Mouse (Mus musculus) MEL (cell line): ENCODE measurements around the gene Selenoo.

ENCODE experiments used
- CTCF ChIP-seq, 3 experiments: IDR thresholded peaks in 2 of 3; conservative IDR thresholded peaks in 1 of 3; 2 replicates each; pipeline ENCODE4 v1.5.1; 2011 to 2012; ENCODE audit warnings: low read length in 3 of 3, low read depth in 2 of 3, mild to moderate bottlenecking in 2 of 3, improper control_type of control experiment in 1 of 3, inconsistent platforms in 1 of 3, mixed read lengths in 1 of 3, moderate library complexity in 1 of 3; ENCODE audit not compliant: control insufficient read depth in 1 of 3, insufficient read depth in 1 of 3, poor library complexity in 1 of 3, severe bottlenecking in 1 of 3
- EP300 ChIP-seq, 2 experiments: IDR thresholded peaks; 2 replicates each; pipeline ENCODE4 v1.6.1; 2011; ENCODE audit warnings: improper control_type of control experiment in 2 of 2, low read length in 2 of 2, low read depth in 1 of 2, mild to moderate bottlenecking in 1 of 2
- HCFC1 ChIP-seq: IDR thresholded peaks from 2 replicates; pipeline ENCODE4 v1.6.1; 2012; ENCODE audit warnings: low read depth, mild to moderate bottlenecking, inconsistent platforms, low read length, improper control_type of control experiment, moderate library complexity
- POLR2A ChIP-seq, 2 experiments: IDR thresholded peaks; 2 replicates each; pipeline ENCODE4 v1.6.1; 2011 to 2012; ENCODE audit warnings: low read length in 2 of 2, mild to moderate bottlenecking in 2 of 2, control low read depth in 1 of 2, improper control_type of control experiment in 1 of 2, low read depth in 1 of 2, moderate library complexity in 1 of 2; ENCODE audit not compliant: control insufficient read depth in 1 of 2, insufficient read depth in 1 of 2, poor library complexity in 1 of 2
- ZC3H11A ChIP-seq: IDR thresholded peaks from 2 replicates; pipeline ENCODE4 v1.6.1; 2012; ENCODE audit warnings: low read depth, mild to moderate bottlenecking, inconsistent platforms, low read length, improper control_type of control experiment

GRCm38 (mm10) chr15:89136461-89137155 is 47.7 kb downstream of the Selenoo start:
- TF ChIP-seq EP300 (IDR thresholded peaks at IDR 0.05; ENCODE audit: low read depth in 1 of 2, low read length in 2 of 2) (no peak), CTCF (IDR thresholded peaks at IDR 0.05 in 2 of 3, conservative IDR thresholded peaks at IDR 0.05 in 1 of 3; ENCODE audit: control insufficient read depth in 1 of 3, insufficient read depth in 1 of 3, low read depth in 2 of 3, low read length in 3 of 3, poor library complexity in 1 of 3, severe bottlenecking in 1 of 3) (no peak), HCFC1 (no peak), ZC3H11A (no peak), POLR2A (IDR thresholded peaks at IDR 0.05; ENCODE audit: control insufficient read depth in 1 of 2, insufficient read depth in 1 of 2, low read depth in 1 of 2, low read length in 2 of 2, poor library complexity in 1 of 2) (no peak)
